Mouse (Mus musculus) ovary, postnatal 14 days (tissue): Measurements from ENCODE around the gene Gm28374.
A peak's percentile ranks its signal among the peaks of the same experiment; 100 is the strongest.
"Not testable (repeated sequence)": the region's sequence is repeated elsewhere in the genome, so short reads cannot be mapped to it uniquely, and the experiment has no call there.

Source experiments
- DNase-seq: peaks from one replicate; pipeline ENCODE4 v3.0.0; 2022; ENCODE audit warnings: low spot score

The Gm28374 gene

GRCm38 (mm10) chr19:6082156-6082555 lies at the start of gene Gm28374:
Gene Gm28374, minus strand, starts transcription at chr19:6082256.
- no peak for DNase-seq

GRCm38 (mm10) chr19:6130414-6131128 lies 48.5 kb upstream of the Gm28374 start:
- not testable (repeated sequence) for DNase-seq

- DNase-seq, result peak; percentile 79
Observed at GRCm38 (mm10) chr19:6127760-6128341, 45.8 kb upstream of the Gm28374 start, which contains the start of gene Snx15. Gene Snx15, minus strand, starts transcription at chr19:6128304.

- no peak for DNase-seq
Observed at GRCm38 (mm10) chr19:6126789-6127580, 44.9 kb upstream of the Gm28374 start.

GRCm38 (mm10) chr19:6126289-6126688 lies 44.2 kb upstream of the Gm28374 start:
- DNase-seq, result peak; percentile 49

GRCm38 (mm10) chr19:6124898-6125297 lies 42.8 kb upstream of the Gm28374 start:
- DNase-seq, result no peak

GRCm38 (mm10) chr19:6123330-6123729 lies 41.3 kb upstream of the Gm28374 start:
- DNase-seq, result no peak

- no peak for DNase-seq
Observed at GRCm38 (mm10) chr19:6121761-6122160, 39.7 kb upstream of the Gm28374 start.

GRCm38 (mm10) chr19:6118677-6119185 lies 36.7 kb upstream of the Gm28374 start:
- no peak for DNase-seq

GRCm38 (mm10) chr19:6117986-6118676 lies 36.1 kb upstream of the Gm28374 start, which contains the start of gene Sac3d1:
Gene Sac3d1, minus strand, starts transcription at chr19:6118650.
- peak; percentile 79 for DNase-seq

GRCm38 (mm10) chr19:6117346-6117985 lies 35.4 kb upstream of the Gm28374 start:
- no peak for DNase-seq

- DNase-seq, result no peak
Observed at GRCm38 (mm10) chr19:6116113-6116850, 34.2 kb upstream of the Gm28374 start.

- DNase-seq, result no peak
Observed at GRCm38 (mm10) chr19:6113116-6113515, 31.1 kb upstream of the Gm28374 start.

GRCm38 (mm10) chr19:6105586-6105985 lies 23.5 kb upstream of the Gm28374 start, which contains the start of gene Naaladl1:
Gene Naaladl1, plus strand, starts transcription at chr19:6105782.
- DNase-seq, result no peak

GRCm38 (mm10) chr19:6104476-6104875 lies 22.4 kb upstream of the Gm28374 start:
- no peak for DNase-seq

- no peak for DNase-seq
Observed at GRCm38 (mm10) chr19:6102169-6102853, 20.3 kb upstream of the Gm28374 start.

- DNase-seq, result no peak
Observed at GRCm38 (mm10) chr19:6101186-6101585, 19.1 kb upstream of the Gm28374 start.

- no peak for DNase-seq
Observed at GRCm38 (mm10) chr19:6097847-6098246, 15.8 kb upstream of the Gm28374 start.

GRCm38 (mm10) chr19:6094119-6094518 lies 12.1 kb upstream of the Gm28374 start, which contains the start of gene AC131692.1:
Gene AC131692.1, plus strand, starts transcription at chr19:6094419.
- no peak for DNase-seq

GRCm38 (mm10) chr19:6088841-6089240 lies 6.8 kb upstream of the Gm28374 start:
- no peak for DNase-seq
